Mouse (Mus musculus): ENCODE measurements around the gene Prpf8. TPM values are rescaled to one million over a fixed set of nuclear protein-coding genes. Genes with fewer than 3 reads are reported as not detected.

The Prpf8 gene
- 17.1 TPM for polyA plus RNA-seq (2015; fragmentation: Illumina TruSeq; extraction: RNeasy Lipid Tissue Mini Kit (QIAGEN cat#74804); ENCODE audit: insufficient read depth, low read depth, low replicate concordance)

DNA sequence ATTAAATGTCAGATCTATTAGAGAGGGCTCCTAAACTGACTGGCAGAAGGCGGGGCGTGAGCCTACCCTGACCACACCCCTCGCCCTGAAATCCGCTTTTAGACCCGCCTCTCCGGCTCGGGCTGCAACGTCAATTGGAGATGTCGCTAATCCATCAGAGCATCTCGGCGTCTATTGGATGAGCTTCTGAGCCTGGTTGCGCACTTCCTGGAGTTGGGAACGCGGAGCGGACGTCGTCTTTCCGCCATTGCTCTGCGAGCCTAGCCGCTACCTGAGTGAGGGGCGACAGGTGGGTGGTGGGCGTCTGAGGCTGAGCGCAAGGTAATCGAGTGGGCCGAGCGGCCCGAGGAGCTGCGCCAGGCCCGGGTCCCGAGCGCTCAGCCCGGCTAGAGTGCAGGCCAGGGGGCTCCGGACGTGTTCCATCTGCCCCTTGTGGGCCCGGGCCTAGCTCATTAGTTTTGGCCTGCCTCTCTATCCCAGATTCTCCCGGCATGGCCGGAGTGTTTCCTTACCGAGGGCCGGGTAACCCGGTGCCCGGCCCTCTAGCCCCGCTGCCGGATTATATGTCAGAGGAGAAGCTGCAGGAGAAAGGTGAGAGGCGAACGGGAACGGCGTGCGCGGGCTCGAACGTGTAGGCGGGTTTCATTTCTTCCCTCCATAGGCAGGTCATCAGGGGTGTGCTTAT is at the start of gene Prpf8:
Gene Prpf8 (plus strand): TSS at position 216 of the 685 bp plus-strand sequence.

DNA sequence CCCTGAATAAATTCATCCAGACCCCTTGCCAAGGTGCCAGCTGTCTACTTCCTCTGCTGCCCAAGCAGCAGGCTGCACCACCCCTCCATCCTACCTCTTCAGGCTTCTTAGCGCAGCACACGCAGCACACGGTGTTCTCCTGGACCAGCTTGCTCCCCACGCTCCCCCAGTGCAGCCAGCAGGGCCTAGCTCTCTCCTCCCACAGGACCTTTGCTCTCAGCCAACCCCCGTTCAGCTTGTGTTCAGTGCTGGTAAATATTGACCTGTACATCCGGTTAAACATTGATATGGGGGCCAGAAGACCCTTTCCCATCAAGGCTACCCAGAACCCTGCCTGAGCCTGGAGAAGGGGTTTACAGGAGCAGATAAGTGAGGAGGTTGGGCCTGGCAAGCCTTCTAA is 47.3 kb upstream of the Prpf8 start, which contains the start of gene Serpinf2:
Gene Serpinf2 (minus strand): TSS at position 229 of the 400 bp plus-strand sequence.

DNA sequence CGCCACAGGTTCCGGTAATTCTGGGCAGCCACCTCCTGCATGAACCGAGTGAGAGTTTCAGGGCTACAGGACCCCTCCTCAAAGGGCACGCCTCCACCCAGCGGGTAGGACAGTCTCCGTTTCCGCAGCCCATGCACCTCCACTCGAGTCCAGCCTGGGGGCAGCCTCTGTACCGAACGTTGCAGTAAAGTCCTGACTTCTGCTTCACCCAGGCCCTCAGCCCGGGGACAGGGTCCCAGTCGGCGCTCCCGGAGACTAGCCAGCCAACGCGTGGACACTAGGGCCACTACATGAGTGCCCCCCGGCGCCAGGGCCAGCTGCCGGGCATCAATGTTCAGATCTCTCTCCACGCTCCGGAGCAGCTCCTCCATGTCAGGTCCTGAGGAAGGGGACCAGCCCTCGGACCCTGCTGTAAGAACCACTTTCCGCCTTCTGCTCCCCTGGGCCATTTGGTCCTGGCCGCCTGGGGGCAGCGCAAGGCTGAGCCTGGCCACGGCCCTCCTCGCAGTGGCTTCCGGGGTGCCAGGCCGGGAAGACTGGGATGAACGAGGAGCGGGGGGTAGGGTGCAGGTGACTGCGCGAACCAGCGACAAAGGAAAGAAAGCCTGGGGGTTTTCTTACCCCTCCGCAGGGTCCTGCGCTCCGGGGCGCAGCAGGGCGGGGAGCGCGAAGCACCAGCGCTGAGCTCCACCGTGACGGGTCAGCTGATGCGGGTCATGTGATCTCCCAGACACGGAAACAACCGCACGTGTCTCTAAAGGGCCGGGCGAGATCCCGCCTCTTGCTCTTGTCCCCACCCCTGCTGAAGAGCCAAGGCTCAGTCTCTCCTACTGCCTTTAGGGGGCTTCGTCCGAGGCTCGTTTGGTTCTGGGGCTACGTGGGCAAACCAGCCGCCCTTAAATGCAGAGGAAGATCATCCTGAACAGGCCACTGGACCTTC is 32.4 kb upstream of the Prpf8 start, which contains the start of gene Wdr81:
Gene Wdr81 (minus strand): TSS at position 727 of the 940 bp plus-strand sequence.

DNA sequence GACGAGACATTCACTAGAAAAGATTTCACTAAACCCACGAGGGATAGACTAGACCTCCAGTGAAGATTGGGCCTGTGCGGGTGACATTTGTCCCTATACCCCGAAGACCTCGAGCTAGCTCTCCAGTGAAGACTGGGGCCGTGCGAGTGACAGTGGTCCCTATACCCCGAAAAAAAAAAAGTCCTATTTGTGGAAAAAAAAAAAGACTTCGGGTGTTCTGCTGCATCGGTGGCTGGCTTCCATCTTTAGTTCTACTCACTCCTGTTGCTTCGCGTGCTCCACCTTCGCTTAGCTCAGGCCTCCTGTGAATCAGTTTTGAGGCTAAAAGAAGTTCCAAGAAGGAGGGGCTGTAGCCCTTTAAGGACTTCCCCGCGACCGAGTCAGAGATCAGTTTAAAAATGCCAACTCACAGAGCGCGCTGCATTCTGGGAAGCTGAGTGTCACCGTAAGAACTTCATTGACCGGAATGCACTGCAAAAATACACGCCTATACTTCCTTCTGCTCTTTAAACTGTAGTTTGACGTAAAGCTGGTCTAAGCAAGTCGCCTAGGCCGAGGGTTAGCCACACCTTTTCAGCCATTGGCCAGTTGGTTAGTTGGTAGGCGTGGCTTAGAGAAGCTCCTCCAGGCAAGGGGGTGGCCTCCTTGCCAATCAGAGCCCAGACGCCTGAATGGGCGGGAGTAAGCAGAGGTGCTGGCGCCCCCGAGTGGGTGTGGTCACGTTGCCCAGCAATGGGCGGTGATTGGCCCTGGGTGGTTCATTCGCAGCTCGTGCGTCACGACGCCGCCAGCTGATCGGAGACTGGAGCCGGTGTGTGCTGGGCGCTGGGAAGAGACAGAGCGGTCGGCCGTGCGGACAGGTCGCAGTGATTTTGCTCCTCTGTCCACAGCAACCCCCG is 25.5 kb upstream of the Prpf8 start, which contains the start of gene Tlcd2:
Gene Tlcd2 (plus strand): TSS at position 872 of the 899 bp plus-strand sequence.

DNA sequence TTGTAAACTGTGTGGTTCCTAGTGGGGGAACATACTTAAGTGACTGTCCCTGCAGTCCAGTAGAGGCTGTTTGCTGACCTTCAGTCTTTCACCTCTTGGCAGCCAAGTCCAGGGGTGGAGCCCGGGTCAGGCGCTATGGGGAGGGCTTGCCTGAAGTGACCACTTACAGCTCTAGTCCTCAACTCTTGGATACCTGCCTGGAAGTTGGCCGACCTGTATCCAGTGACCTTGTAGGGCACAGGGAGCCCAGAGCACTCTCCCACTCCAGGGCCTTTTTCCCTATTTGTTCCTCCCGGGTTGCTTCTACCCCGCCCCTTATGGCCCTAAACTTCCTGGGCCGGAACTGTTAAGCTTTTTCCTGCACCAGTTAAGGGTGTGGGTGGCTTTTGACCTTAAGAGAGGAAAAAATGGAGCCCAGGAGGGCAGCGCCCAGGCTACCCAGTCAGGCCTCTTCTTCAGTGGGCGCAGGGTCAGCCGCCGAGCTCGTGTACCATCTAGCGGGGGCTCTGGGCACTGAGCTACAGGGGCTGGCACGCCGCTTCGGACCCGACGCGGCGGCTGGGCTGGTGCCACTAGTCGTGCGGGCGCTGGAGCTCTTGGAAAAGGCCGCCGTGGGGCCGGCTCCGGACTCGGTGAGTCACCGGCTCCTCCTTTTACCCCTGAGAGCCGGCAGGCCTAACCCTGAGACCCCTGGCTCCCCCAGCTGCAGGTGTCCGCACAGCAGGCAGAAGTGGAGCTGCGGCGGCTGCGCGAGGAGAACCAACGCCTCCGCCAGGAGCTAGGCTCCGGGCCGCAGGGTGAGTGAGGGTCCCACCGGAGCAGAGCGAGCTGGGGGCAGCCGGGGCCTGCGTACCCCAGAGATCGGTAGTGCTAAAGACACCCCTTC is 23.4 kb downstream of the Prpf8 start, which contains the start of gene Rilp:
Gene Rilp (plus strand): TSS at position 354 of the 886 bp plus-strand sequence.

DNA sequence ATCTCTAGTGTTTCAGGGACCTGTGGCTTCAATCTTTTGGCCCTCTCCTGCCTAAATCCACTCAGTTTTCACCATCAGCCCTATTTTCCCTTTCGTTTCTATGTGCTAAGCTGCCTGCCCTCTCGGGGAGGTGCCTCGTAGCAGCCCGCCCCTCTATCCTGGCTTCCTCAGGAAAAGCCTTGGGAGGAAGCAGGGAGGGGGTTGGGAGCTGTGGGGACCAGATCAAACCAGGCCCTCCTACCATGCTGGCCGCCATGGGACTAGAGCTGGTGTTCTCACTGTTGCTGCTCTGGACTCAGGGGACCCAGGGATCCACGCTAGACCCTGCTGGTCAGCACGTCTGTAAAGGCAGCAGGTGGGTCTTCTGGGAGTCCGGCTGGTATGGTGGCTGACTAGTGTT is 26.7 kb downstream of the Prpf8 start, which contains the start of gene Scarf1:
Gene Scarf1 (plus strand): TSS at position 205 of the 400 bp plus-strand sequence.

DNA sequence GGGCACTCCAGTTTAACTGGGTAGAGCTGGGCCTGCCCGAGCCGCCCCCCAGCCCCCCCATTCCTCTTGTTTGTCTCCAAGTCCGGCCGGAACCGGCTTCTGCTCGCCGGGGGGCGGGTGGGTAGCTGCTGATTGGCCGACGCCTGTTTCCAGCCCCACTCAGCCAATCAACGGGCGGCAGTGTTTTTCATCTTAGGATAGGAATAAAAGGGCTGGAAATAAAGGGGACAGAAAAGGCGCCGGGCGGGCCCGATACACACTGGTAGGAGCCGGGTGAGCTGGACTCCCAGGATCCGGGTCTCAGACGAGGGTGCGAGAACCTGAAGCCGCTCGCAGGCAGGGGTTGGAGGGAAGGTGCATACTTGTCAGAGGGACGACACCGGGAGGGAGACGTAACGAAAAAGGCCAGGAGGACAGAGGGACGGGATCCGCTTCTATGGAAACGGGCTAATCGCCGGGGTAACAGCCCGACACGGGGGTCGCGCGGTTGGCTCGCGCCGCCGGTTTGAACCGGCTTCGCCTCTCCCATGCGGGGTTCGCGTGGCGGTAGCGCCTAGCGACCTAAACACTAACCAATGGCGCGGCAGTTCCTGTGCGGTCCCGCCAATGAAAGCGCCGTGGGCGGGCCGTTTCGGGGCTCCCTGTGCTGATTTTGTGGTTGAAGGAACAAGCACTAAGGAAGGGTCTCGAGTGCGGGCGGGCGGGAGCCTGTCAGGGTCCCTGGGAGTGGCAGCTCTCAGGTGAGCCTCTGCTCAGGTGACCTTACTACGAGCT is 45.0 kb downstream of the Prpf8 start, which contains the start of gene Slc43a2:
Gene Slc43a2 (plus strand): TSS at position 226 of the 774 bp plus-strand sequence.

Other genes with a start within 250 kb of the Prpf8 start
- 5.0 TPM for gene Rpa1, start 138.5 kb upstream of the Prpf8 start, polyA plus RNA-seq (2015; fragmentation: Illumina TruSeq; extraction: RNeasy Lipid Tissue Mini Kit (QIAGEN cat#74804); ENCODE audit: insufficient read depth, low read depth, low replicate concordance)
- 1.5 TPM for gene Smyd4, start 138.4 kb upstream of the Prpf8 start, polyA plus RNA-seq (2015; fragmentation: Illumina TruSeq; extraction: RNeasy Lipid Tissue Mini Kit (QIAGEN cat#74804); ENCODE audit: insufficient read depth, low read depth, low replicate concordance)
- 27.5 TPM for gene Serpinf1, start 64.1 kb upstream of the Prpf8 start, polyA plus RNA-seq (2015; fragmentation: Illumina TruSeq; extraction: RNeasy Lipid Tissue Mini Kit (QIAGEN cat#74804); ENCODE audit: insufficient read depth, low read depth, low replicate concordance)
- 0.37 TPM for gene Serpinf2, start 47.2 kb upstream of the Prpf8 start, polyA plus RNA-seq (2015; fragmentation: Illumina TruSeq; extraction: RNeasy Lipid Tissue Mini Kit (QIAGEN cat#74804); ENCODE audit: insufficient read depth, low read depth, low replicate concordance)
- gene Wdr81, start 32.1 kb upstream of the Prpf8 start, polyA plus RNA-seq (2015; fragmentation: Illumina TruSeq; extraction: RNeasy Lipid Tissue Mini Kit (QIAGEN cat#74804); ENCODE audit: insufficient read depth, low read depth, low replicate concordance), result 5.2 TPM
- 2.0 TPM for gene Tlcd2, start 25.1 kb upstream of the Prpf8 start, polyA plus RNA-seq (2015; fragmentation: Illumina TruSeq; extraction: RNeasy Lipid Tissue Mini Kit (QIAGEN cat#74804); ENCODE audit: insufficient read depth, low read depth, low replicate concordance)
- 2.5 TPM for gene Rilp, start 23.3 kb downstream of the Prpf8 start, polyA plus RNA-seq (2015; fragmentation: Illumina TruSeq; extraction: RNeasy Lipid Tissue Mini Kit (QIAGEN cat#74804); ENCODE audit: insufficient read depth, low read depth, low replicate concordance)
- gene Scarf1, start 26.7 kb downstream of the Prpf8 start, polyA plus RNA-seq (2015; fragmentation: Illumina TruSeq; extraction: RNeasy Lipid Tissue Mini Kit (QIAGEN cat#74804); ENCODE audit: insufficient read depth, low read depth, low replicate concordance), result 5.9 TPM
- gene Slc43a2, start 44.9 kb downstream of the Prpf8 start, polyA plus RNA-seq (2015; fragmentation: Illumina TruSeq; extraction: RNeasy Lipid Tissue Mini Kit (QIAGEN cat#74804); ENCODE audit: insufficient read depth, low read depth, low replicate concordance), result 5.1 TPM
- 16.2 TPM for gene Pitpna, start 101.3 kb downstream of the Prpf8 start, polyA plus RNA-seq (2015; fragmentation: Illumina TruSeq; extraction: RNeasy Lipid Tissue Mini Kit (QIAGEN cat#74804); ENCODE audit: insufficient read depth, low read depth, low replicate concordance)
- 16.0 TPM for gene Inpp5k, start 144.2 kb downstream of the Prpf8 start, polyA plus RNA-seq (2015; fragmentation: Illumina TruSeq; extraction: RNeasy Lipid Tissue Mini Kit (QIAGEN cat#74804); ENCODE audit: insufficient read depth, low read depth, low replicate concordance)
- 28.2 TPM for gene Myo1c, start 163.7 kb downstream of the Prpf8 start, polyA plus RNA-seq (2015; fragmentation: Illumina TruSeq; extraction: RNeasy Lipid Tissue Mini Kit (QIAGEN cat#74804); ENCODE audit: insufficient read depth, low read depth, low replicate concordance)
- gene Crk, start 192.4 kb downstream of the Prpf8 start, polyA plus RNA-seq (2015; fragmentation: Illumina TruSeq; extraction: RNeasy Lipid Tissue Mini Kit (QIAGEN cat#74804); ENCODE audit: insufficient read depth, low read depth, low replicate concordance), result 16.0 TPM
- 53.0 TPM for gene Ywhae, start 246.1 kb downstream of the Prpf8 start, polyA plus RNA-seq (2015; fragmentation: Illumina TruSeq; extraction: RNeasy Lipid Tissue Mini Kit (QIAGEN cat#74804); ENCODE audit: insufficient read depth, low read depth, low replicate concordance)